Mouse (Mus musculus) lung, adult 18-20 months (tissue): ENCODE results near the gene Sfi1.
A peak's percentile ranks its signal among the peaks of the same experiment; 100 is the strongest.
"Not testable (repeated sequence)": the region's sequence is repeated elsewhere in the genome, so short reads cannot be mapped to it uniquely, and the experiment has no call there.

ENCODE experiments used
- DNase-seq, 2 experiments: peaks; one replicate each; pipeline ENCODE4 v3.0.0; 2022; ENCODE audit warnings: mixed read lengths in 2 of 2

The Sfi1 gene

DNA sequence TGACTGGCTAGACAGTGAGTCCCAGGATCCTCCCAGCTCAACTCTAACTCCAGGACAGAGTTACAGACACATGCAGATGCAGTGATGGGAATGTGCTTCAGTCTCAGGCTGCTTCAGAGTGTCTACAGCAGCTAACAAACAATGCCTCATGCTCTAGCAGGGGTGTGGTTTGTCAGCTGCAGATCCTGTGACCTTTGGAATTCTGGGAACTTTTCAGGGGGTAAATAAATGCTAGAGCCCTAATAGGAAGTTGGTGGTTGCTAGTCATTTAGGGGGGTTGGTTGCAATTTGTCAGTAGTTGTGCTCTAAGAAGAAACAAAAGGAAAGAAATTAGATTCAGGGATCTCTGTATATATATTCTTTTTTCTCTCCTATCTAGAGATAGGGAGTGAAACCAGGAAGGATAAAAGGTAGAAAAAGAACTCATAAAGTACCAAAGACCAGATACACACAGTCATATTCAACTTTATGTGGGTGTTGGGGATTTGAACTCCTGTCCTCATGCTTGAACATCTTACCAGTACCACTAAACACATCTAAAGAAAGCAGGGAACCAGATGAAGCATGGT lies 52.2 kb downstream of the Sfi1 start:
- not testable (repeated sequence) for DNase-seq

- peak in 1 of 2 experiments; percentile 69 for DNase-seq
Measured at GRCm38 (mm10) chr11:3138323-3138722, 54.9 kb downstream of the Sfi1 start.

GRCm38 (mm10) chr11:3137279-3137678 lies 56.0 kb downstream of the Sfi1 start:
- DNase-seq = peak in 1 of 2 experiments; percentile 46

DNA sequence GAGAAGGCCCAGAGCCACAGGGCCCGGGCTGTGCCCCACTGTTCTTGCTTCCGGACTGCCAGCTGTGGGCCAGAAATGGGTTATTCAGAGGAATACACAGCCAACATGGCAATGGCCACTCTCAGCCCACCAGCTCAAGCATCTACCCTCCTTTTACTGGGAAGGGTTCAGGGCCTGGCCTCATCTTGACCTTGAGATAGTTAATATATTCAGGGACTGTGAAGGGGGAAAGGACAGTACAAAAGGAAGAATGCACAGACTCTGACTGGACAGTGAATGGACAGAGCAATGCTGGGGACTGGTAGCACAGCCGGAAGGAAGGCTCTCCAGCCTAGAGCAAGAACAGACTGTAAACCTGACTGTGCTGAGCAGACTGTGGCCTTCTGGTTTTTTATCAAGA lies 57.3 kb downstream of the Sfi1 start:
- not testable (repeated sequence) for DNase-seq

- DNase-seq = not testable (repeated sequence)
Measured at GRCm38 (mm10) chr11:3135391-3135790, 57.9 kb downstream of the Sfi1 start.

DNA sequence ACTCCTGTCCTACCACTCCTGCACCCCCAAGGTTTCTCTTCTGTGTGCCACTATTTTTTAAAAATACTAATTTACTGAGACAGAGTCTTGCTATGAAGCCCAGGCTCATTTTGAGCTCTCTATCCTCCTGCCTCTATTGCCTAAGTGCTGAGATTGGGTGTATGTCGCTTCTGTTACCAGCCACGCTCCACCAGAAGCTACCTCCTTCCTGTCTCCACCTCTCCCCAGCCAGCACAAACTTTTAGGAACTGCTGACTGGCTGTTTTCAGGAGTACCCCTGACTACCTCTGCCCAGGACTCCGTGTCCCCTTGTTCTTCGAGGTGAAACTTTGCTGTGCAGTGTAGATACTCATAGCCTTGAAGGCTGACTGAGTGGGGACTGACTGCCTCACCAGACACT lies 59.9 kb downstream of the Sfi1 start:
- DNase-seq = not testable (repeated sequence)

GRCm38 (mm10) chr11:3132957-3133356 lies 60.3 kb downstream of the Sfi1 start:
- DNase-seq = not testable (repeated sequence)

DNA sequence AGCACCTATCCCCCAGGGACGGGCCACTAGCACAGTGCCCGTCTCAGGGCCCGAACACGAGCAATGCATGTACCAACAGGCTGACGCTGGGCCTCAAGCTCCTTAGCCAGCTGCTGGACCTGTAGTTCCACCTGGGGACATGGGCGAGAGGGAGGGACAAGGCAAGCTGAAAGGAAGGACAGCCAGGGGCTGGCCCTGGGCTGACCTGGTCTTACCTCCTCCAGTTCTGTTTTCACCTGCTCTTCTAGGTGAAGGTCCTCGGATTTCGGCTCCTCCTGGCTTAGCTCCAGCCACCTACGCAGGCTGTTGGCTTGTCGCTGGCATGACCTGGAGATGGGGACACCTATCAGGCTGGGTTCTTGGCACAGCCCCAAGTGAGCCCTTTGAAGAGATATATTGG lies 61.3 kb downstream of the Sfi1 start:
- peak; percentile 82 to 84 for DNase-seq

DNA sequence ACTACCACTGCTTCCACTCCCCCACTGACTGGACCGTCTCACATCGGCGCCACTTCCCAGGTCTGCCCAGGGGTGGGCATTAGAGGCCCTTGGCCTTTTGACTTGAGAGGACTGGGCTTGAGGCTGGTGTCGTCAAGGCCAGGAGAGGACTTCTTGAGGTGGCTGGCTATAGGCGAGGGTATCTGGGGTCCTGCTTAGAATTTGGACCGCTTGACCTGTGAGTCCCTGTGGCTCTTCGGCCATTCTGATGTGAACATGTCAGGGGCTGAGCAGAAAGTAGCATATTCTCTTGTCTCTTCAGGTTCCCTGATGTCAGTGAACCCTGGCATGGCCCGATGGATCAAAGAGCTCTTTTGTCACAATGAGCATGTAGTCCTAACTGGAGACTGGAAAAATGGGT lies 63.4 kb downstream of the Sfi1 start:
- peak; percentile 73 to 85 for DNase-seq

- DNase-seq = not testable (repeated sequence)
Measured at GRCm38 (mm10) chr11:3129276-3129675, 64.0 kb downstream of the Sfi1 start.

GRCm38 (mm10) chr11:3127303-3127795 lies 65.9 kb downstream of the Sfi1 start:
- DNase-seq = peak; percentile 75 to 81

DNA sequence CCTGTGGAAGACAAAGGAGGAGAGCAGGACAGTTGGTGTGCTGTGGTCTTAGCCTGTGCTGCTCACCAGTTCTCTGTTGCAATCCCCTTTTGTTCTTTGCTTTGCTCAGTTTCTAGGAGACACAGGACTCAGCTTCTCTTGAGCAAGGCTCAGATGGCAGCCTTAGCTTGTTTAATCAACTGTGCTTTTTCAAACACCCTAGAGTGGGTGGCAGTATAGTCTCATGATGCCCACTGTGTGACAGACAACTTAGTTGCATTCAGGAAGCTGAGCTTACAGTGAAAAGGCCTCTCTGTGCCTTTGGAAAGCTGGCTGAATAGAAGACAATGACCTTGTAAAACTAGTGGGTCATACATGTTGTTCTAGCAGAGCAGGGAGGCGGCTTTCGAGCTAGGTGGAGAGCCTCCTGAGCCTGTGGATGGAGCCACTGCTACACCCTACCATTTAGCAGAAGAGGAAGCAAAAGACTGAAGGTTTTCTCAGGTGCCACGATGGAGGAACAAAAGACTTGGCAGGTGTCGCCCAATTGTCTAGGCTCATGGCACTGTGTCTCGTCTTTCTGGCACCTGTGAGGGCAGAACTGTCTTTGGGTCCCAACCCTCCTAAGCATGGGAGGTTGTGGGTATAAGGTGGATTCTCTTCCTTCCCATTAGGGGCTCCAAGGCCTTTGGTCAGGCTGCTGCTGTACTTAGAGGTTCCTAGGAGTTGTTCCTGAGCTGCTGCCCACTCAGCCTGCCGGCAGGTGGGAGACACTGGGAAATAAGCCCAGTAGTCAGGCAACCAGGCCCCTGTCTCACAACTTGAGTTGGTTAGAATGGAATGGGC lies 66.6 kb downstream of the Sfi1 start:
- peak; percentile 90 to 94 for DNase-seq

GRCm38 (mm10) chr11:3125922-3126321 lies 67.3 kb downstream of the Sfi1 start:
- not testable (repeated sequence) for DNase-seq

- not testable (repeated sequence) for DNase-seq
Measured at GRCm38 (mm10) chr11:3124932-3125810, 68.1 kb downstream of the Sfi1 start.

- DNase-seq = no peak
Measured at GRCm38 (mm10) chr11:3114403-3114802, 78.9 kb downstream of the Sfi1 start.

GRCm38 (mm10) chr11:3106154-3106553 lies 87.1 kb downstream of the Sfi1 start:
- no peak for DNase-seq

DNA sequence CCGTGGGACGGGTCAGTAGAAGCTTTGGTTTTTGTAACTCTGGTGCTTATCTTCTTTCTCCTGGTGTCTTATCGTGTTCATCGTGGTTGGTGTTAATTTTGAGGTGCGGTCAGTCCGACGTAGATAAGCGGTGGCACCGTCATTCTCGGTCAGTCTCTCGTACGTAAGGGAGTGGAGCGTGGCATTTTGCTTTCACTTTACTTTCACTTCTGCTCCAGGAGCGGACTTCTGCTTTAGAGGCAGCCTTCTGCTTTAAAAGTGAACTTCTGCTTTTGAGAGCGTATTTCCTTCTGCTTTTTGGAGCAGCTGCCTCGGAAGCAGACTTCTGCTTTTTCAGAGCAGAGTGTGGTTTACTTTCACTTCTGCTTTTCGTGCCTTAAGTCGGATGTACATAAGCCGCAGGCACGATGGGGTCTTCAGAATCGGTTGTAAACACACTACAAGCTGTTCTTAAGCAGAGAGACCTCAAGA lies 88.0 kb downstream of the Sfi1 start:
- peak; percentile 40 to 56 for DNase-seq

DNA sequence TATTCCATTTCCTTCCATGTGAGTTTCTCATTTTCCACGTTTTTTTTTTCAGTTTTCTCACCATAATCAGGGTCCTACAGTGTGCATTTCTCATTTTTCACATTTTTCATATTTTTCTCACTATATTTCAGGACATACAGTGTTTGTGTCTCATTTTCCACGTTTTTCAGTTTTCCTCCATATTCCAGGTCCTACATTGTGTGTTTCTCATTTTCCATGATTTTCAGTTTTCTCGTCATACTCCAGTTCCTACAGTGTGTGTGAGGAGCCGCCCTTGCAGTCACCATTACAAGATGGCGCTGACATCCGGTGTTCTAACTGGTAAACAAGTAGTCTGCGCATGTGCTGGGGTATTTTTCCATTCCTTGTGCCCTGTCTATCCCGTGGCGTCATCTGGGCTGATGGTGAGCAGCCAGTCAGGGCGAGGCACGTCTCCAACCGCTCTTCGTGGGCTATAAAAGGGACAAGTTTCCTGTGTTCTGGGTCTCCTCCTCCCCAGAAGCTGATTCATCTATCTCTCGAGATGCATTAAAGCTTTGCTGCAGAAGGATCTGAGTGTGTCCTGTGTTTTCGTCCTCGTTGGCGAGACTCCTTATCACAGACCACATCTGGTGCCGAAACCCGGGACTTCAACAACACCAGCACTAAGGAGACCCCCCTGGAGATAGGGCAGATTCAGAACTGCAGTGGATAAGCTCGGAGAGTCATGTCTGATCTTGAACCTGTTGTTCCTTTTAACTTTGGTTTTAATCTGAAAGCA lies 88.6 kb downstream of the Sfi1 start:
- DNase-seq = peak; percentile 36 to 53

DNA sequence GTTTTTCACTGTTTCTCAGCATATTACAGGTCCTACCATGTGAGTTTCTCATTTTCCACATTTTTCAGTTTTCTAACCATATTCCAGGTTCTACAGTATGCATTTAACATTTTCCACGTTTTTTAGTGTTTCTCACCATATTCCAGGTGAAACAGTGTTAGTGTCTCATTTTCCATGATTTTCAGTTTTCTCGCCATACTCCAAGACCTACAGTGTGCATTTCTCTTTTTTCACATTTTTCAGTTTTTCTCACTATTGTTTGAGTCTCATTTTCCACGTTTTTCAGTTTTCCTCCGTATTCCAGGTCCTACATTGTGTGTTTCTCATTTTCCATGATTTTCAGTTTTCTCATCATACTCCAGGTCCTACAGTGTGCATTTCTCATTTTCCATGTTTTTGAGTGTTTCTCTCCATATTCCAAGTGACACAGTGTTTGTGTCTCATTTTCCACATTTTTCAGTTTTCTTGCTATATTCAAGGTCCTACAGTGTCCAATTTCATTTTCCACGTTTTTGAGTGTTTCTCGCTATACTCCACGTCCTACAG lies 89.6 kb downstream of the Sfi1 start:
- DNase-seq = no peak

GRCm38 (mm10) chr11:3102626-3103025 lies 90.6 kb downstream of the Sfi1 start:
- DNase-seq = not testable (repeated sequence)

DNA sequence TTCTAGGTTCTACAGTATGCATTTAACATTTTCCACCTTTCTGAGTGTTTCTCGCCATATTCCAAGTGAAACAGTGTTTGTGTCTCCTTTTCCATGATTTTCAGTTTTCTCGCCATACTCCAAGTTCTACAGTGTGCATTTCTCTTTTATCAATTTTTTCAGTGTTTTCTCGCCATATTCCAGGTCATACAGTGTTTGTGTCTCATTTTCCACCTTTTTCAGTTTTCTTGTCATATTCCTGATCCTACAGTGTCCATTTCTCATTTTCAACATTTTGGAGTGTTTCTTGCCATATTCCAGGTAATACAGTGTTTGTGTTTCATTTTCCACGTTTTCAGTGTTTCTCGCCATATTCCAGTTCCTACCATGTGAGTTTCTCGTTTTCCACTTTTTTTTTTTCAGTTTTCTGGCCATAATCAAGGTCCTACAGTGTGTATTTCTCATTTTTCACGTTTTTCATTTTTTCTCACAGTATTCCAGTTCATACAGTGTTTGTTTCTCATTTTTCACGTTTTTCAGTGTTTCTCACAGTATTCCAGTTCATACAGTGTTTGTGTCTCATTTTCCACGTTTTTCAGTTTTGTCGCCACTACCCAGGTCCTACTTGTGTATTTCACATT lies 91.3 kb downstream of the Sfi1 start:
- DNase-seq = no peak
